Mouse (Mus musculus) kidney, adult 11 months (tissue): ENCODE measurements around the gene Tuba1a.
A peak's percentile ranks its signal among the peaks of the same experiment; 100 is the strongest.
"Not testable (repeated sequence)": the region's sequence is repeated elsewhere in the genome, so short reads cannot be mapped to it uniquely, and the experiment has no call there.

ENCODE experiments used
- DNase-seq: peaks from one replicate; pipeline ENCODE4 v3.0.0; 2022

Gene Tuba1a

GRCm38 (mm10) chr15:98985240-98985981, 31.9 kb upstream of the Tuba1a start:
- DNase-seq: peak; percentile 83

DNA sequence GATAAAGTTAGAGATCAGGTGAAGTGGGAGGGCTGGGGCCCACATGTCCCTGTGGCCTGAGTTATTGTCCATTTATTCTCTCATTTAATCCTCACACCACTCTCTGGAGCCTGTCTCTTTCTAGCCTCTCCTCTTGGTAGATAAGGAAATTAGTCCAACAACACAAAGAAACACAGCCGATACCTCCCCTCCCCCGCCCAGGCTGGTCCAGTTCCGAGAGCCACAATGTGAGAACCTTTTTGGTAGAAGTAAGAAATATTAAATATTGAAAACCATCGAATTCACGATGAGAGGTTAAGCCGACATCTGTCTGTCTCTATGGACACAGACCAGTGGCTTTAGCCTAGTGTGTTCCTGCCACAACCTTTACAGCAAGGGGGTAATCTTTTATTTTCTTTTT, 31.2 kb upstream of the Tuba1a start:
- no peak for DNase-seq

GRCm38 (mm10) chr15:98983431-98984081, 30.1 kb upstream of the Tuba1a start:
- no peak for DNase-seq

DNA sequence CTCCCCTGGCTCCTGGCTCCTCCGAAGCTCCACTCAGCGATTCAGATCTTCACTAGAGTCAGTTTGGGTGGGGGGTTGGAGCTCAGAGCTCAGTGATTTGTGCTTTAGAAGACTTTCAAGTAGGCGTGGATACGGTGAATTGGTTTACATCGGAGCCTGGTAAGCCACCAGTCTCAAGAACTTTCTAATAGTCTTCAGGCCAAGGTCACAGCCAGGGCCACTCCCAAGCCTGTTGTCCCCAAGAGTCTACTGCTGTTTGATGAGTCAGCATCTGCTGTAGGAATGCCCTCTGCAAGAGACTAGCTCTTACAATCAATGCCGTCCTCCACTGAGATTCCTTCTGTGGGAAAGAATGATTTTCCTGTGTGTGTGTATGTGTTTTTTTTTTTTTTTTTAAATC, 28.6 kb upstream of the Tuba1a start:
- no peak for DNase-seq

GRCm38 (mm10) chr15:98980012-98980614, 26.6 kb upstream of the Tuba1a start:
- DNase-seq: no peak

DNA sequence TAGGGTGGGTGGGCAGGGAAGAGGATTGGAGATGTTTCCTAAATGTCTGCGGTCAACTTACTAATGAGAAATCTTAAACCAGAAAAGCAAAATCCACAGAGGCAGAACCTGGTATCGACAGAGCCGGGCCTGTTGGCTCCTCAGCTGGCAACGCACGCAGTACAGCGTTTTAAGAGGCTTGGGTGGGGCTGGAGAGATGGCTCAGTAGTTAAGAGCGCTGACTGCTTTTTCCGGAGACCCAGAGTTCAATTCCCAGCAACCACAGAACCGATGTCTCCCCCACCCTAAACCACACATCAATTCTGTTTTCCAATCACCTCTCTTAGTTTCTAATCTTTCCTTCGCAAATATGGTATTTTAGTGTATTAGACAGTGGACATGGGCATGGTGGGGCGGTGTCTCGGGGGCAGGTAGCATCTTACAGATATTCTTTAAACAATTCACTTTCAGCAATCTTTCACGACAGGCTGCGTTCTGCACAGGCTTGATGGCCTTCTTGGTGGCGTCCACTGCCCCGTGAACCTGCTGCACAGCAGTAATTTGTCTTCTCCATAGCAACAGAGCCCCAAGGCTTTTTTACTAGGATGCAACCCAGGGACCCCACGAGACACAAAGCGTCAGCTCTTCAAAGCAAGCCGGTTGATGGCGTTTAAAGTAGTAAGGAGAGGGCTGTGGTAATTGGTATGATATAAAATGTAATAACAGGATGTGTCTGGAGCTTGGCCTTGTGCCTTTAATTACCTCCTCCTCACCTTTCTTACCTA, 25.1 kb upstream of the Tuba1a start:
- no peak for DNase-seq

DNA sequence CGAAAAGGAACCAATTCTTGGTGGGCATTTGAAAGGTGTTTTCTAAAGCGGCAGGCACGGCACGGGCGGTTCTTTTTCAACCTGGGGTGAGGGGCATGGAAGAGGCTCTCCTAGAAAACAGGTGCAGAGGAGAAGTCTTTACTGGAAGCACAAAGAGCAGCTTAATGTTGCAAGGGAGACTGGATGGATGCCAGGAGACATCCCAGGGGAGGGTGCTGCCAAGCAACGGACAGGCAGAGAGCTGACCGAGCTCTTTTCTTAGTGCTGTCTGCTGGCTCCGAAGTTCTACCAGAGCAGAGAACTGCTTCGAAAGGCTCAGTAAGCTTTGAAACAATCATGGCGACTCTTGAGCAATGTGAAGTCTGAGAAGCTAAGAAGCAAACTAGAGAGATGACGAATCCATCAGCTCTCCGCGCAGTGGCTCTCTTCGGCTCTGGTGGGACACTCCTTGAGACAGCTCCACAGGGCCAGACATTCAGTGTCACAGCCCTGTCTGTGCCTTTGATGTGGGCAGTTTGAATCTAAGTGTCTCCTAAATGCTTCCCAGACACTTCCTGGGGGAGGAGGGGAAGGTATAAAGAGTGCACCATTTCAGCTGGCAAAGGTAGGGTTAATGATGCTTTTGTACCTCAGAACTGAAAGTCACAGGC, 24.4 kb upstream of the Tuba1a start:
- DNase-seq: peak; percentile 89

- DNase-seq: peak; percentile 47
Observed at GRCm38 (mm10) chr15:98976763-98977758, 23.6 kb upstream of the Tuba1a start.

DNA sequence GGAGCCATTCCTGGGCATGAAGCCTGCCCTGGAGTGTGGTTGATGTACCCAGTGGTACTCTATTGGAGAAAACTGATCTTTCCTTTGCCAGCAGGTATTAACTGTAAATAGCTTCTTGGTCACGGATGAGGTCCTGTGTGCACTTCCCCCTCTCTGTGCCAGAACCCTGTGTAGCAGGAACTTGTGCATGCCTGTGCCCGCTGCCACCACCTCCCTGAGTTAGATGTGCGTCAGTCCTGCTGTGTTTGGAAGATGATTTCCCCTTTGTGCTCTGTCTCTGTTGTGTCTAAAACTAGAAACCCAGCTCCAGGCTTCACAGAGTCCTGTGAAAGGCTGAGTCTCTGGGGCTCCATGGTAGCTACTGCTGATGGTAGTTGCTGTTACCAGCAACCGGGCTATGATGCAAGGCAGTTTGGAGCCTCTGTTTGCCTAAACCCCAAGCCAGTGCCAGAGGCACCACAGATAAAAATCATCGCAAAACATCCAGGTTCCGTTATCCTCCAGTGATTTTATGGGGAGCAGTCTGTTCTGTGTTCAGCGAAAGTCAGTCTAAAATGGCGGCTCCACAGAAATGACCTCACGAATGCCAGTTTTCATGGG, 19.6 kb upstream of the Tuba1a start:
- peak; percentile 71 for DNase-seq

DNA sequence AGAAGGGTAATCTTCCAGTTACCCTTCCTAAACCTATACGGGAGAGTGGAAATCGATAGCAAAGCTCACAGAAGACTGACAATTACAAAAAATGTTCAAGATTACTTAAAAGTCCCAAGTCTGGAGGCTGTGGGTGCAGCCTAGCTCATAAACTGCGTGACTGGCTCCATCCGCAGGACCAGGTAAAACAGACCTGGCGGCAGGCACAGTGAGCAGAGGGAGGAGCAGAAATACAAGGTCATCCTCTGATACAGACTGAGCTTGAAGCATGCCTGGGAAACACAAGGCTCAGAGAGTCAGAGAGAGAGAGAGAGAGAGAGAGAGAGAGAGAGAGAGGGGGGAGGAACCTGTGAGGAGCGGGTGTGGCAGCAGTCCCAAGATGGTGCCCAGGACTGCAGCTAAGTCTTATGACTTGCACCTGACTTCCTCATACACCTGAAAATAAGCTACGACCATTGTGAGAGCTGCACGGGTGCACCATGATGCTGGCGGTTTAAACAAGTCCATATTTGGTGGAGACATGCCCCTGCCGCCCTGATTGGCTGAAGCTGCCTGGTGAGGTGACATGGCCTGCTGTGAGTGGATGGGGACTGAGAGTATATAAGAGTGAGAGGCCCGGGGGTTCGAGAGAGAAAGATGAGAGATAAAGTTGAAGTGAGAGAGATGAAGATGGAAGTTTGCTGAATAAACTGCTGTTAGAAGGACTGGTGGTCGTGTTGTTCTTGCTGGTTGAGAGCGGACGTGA, 18.2 kb upstream of the Tuba1a start:
- not testable (repeated sequence) for DNase-seq

DNA sequence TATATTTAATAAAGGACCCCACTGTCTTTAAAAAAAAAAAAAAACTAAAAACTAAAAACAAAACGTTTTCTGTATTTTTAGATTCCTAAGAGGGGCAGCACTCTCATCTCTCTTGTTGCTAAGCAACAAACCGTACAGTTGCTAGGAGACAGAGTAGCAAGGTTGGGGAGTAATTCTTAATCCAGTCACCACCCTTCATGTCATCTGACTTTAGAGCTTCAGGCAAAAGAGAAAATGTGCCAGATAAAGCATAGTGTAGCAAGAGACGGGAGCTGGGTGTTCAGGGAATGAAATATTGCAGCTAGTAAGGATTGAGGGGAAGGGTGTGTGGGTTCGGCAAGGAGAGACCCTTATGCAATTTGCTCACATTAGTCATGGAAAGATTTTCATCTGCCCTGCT, 17.6 kb upstream of the Tuba1a start:
- DNase-seq: no peak

DNA sequence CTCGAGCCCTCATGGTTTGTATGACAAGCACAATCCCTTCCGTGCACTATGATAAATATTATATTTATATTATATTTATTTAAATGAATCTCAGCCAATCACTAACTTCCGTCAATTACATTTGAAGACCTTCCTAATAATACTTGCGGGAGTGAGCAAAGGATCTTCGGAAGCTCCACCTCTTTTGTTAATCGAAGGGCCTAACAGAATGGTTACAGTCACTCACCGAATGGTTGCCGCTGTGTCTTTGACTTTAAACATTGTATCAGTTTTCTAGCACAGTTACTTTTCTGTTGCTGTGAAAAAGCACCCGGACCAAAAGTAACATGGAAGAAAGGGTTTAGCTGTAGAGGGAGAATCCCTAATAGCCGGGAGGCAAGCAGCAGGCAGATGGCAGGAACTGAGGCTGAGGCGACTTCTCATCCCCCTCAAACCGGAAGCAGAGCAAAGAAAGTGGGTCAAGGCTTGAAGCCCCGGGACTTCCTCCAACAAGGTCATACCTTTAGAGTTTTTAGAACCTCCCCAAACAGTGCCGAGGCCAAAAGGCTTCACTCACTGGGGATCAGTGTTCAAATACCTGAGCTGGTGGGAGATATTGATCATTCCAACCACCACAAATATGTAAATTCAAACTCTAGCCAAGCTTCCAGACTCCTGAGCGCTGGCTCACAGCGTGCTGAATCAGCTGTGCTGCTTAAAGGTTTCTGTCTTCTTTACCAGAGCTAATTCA, 16.0 kb upstream of the Tuba1a start:
- DNase-seq: no peak

DNA sequence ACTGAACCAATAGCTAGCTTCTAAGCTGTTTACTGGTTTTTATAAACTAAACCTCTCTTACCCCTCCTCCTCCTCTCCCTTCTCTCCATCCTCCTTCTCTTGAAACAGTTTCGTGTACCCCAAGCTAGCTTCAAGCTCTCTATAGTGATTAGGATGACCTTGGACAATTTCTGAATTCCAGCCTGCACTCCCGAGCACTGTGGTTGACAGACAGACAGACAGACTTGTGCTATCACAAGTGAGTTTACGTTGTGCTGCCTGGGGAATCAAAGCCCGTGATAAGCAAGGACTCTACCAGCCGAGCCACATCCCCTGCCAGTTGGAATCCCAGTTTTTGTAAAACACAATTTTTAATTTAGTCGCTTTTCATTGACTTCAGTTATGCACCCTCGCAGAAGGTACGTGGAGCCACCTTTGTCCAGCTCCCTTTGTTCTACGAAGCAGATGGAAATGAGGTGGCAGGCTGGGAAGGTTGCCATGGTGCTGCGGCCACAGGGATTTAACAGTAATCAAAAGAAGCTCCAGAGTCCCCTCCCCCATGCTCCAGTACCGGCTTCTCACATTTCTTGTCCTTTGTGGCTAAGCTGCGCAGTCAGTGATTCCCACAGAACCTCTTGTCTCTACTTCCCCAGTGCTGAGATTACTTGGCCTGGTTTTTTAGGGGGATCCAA, 15.3 kb upstream of the Tuba1a start:
- peak; percentile 36 for DNase-seq

DNA sequence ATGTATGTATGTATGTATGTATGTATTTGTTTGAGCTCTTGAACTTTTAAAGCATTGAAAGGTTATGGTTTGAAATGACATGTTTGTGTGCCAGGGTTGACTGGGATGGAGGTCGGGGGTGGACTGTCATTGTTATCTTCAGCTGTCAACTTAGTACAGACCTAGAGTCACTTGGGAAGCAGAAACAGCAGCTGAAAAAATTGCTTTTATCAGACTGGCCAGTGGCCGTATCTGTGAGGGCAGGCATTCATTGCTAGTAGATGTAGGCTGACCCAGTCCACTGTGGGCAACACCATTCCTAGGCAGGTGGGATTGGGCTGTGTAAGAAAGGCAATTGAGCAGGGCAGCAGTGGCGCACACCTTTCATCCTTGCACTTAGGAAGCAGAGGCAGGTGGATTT, 6.0 kb upstream of the Tuba1a start:
- DNase-seq: no peak

- DNase-seq: no peak
Observed at GRCm38 (mm10) chr15:98958901-98959420, 5.5 kb upstream of the Tuba1a start.

- DNase-seq: no peak
Observed at GRCm38 (mm10) chr15:98957475-98957874, 4.0 kb upstream of the Tuba1a start.

GRCm38 (mm10) chr15:98956000-98956399, 2.5 kb upstream of the Tuba1a start:
- no peak for DNase-seq

DNA sequence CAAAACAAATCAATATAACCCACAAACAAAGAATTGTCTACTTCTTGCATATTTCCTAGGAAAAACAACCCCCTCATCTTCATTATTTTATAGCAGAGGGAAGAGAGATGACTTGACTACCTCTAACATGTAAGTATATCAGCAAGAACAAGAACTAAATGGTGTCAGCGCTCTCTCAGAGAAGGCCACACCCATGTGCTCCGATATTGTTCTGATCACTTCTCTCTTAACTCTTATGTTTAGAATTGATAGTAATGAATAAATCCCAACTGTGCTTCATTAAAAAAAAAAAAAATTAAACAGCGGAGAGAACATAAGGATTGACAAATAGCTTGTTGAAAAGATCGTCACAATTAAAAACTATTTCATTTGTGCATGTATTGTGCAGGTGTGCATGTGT, 1.8 kb upstream of the Tuba1a start:
- no peak for DNase-seq
